Mouse (Mus musculus) cerebellum, postnatal 14 days (tissue): Measurements from ENCODE around the gene Syt9.
"Not testable (repeated sequence)": the region's sequence is repeated elsewhere in the genome, so short reads cannot be mapped to it uniquely, and the experiment has no call there.

Experiments
- DNase-seq, 2 experiments: peaks; one replicate each; pipeline ENCODE4 v3.0.0; 2021; ENCODE audit warnings: mixed read lengths in 2 of 2

The Syt9 gene

GRCm38 (mm10) chr7:107461699-107462440, 91.3 kb downstream of the Syt9 start:
- peak; percentile 41 to 68 for DNase-seq

- DNase-seq: no peak
Observed at GRCm38 (mm10) chr7:107462962-107463361, 92.4 kb downstream of the Syt9 start.

- DNase-seq: peak; percentile 66 to 67
Observed at GRCm38 (mm10) chr7:107465081-107465480, 94.6 kb downstream of the Syt9 start.

GRCm38 (mm10) chr7:107478979-107479965, 108.7 kb downstream of the Syt9 start:
- no peak for DNase-seq

- DNase-seq: not testable (repeated sequence)
Observed at GRCm38 (mm10) chr7:107485709-107486108, 115.2 kb downstream of the Syt9 start.

- DNase-seq: no peak
Observed at GRCm38 (mm10) chr7:107495428-107495827, 124.9 kb downstream of the Syt9 start.

GRCm38 (mm10) chr7:107496923-107497322, 126.4 kb downstream of the Syt9 start:
- DNase-seq: no peak

- peak; percentile 70 to 72 for DNase-seq
Observed at GRCm38 (mm10) chr7:107500641-107501040, 130.1 kb downstream of the Syt9 start.

GRCm38 (mm10) chr7:107504761-107505712, 134.5 kb downstream of the Syt9 start:
- no peak for DNase-seq

GRCm38 (mm10) chr7:107507920-107508319, 137.4 kb downstream of the Syt9 start:
- no peak for DNase-seq

GRCm38 (mm10) chr7:107509740-107510139, 139.2 kb downstream of the Syt9 start:
- DNase-seq: peak in 1 of 2 experiments; percentile 53

GRCm38 (mm10) chr7:107516704-107517410, 146.3 kb downstream of the Syt9 start:
- DNase-seq: peak; percentile 66 to 71

- DNase-seq: peak; percentile 56 to 82
Observed at GRCm38 (mm10) chr7:107519256-107520025, 148.9 kb downstream of the Syt9 start.

GRCm38 (mm10) chr7:107521411-107521810, 150.9 kb downstream of the Syt9 start:
- no peak for DNase-seq

GRCm38 (mm10) chr7:107526299-107526698, 155.8 kb downstream of the Syt9 start:
- peak; percentile 88 for DNase-seq

- no peak for DNase-seq
Observed at GRCm38 (mm10) chr7:107528169-107528772, 157.7 kb downstream of the Syt9 start.

- peak in 1 of 2 experiments; percentile 49 for DNase-seq
Observed at GRCm38 (mm10) chr7:107529364-107529763, 158.8 kb downstream of the Syt9 start.

- no peak for DNase-seq
Observed at GRCm38 (mm10) chr7:107535311-107535710, 164.8 kb downstream of the Syt9 start.

GRCm38 (mm10) chr7:107536516-107536915, 166.0 kb downstream of the Syt9 start:
- no peak for DNase-seq

- DNase-seq: no peak
Observed at GRCm38 (mm10) chr7:107540034-107540433, 169.5 kb downstream of the Syt9 start.
